Mouse (Mus musculus) bone marrow macrophage, adult 2 months (primary cell): ENCODE data around the gene Syt2.

ENCODE experiments used
- CTCF ChIP-seq: IDR thresholded peaks from 2 replicates; pipeline ENCODE4 v1.5.1; 2012; ENCODE audit warnings: low read depth, mild to moderate bottlenecking, low read length, moderate library complexity
- POLR2A ChIP-seq: IDR thresholded peaks from 2 replicates; pipeline ENCODE4 v1.6.1; 2012; ENCODE audit warnings: mild to moderate bottlenecking, low read depth, low read length, borderline replicate concordance

GRCm38 (mm10) chr1:134784911-134785310 is 138.4 kb downstream of the Syt2 start:
- TF ChIP-seq CTCF (no peak), POLR2A (no peak)
